Mouse (Mus musculus) 416B (cell line): ENCODE measurements around the gene Wdr25.
"Not testable (repeated sequence)": the region's sequence is repeated elsewhere in the genome, so short reads cannot be mapped to it uniquely, and the experiment has no call there.

Experiments
- DNase-seq: peaks from one replicate; pipeline ENCODE4 v3.0.0; 2011; ENCODE audit warnings: low read depth

Wdr25 gene

GRCm38 (mm10) chr12:108892989-108893714 lies at the start of gene Wdr25:
TSS of gene Wdr25 (plus strand) at chr12:108893631.
- DNase-seq = peak; percentile 87

GRCm38 (mm10) chr12:108848033-108848432 lies 45.4 kb upstream of the Wdr25 start:
- not testable (repeated sequence) for DNase-seq

GRCm38 (mm10) chr12:108849488-108850022 lies 43.9 kb upstream of the Wdr25 start:
- no peak for DNase-seq

GRCm38 (mm10) chr12:108850129-108850528 lies 43.3 kb upstream of the Wdr25 start:
- no peak for DNase-seq

- no peak for DNase-seq
Observed at GRCm38 (mm10) chr12:108850886-108851285, 42.5 kb upstream of the Wdr25 start.

GRCm38 (mm10) chr12:108852822-108853221 lies 40.6 kb upstream of the Wdr25 start:
- DNase-seq = no peak

- no peak for DNase-seq
Observed at GRCm38 (mm10) chr12:108855081-108855480, 38.4 kb upstream of the Wdr25 start.

GRCm38 (mm10) chr12:108856186-108856585 lies 37.2 kb upstream of the Wdr25 start:
- peak; percentile 11 for DNase-seq

- DNase-seq = no peak
Observed at GRCm38 (mm10) chr12:108857109-108857508, 36.3 kb upstream of the Wdr25 start.

- no peak for DNase-seq
Observed at GRCm38 (mm10) chr12:108857589-108858184, 35.7 kb upstream of the Wdr25 start.

GRCm38 (mm10) chr12:108858486-108858885 lies 34.9 kb upstream of the Wdr25 start:
- no peak for DNase-seq

GRCm38 (mm10) chr12:108865007-108865494 lies 28.4 kb upstream of the Wdr25 start:
- no peak for DNase-seq

GRCm38 (mm10) chr12:108869575-108869974 lies 23.9 kb upstream of the Wdr25 start:
- peak; percentile 35 for DNase-seq

- DNase-seq = no peak
Observed at GRCm38 (mm10) chr12:108873122-108873521, 20.3 kb upstream of the Wdr25 start.

- DNase-seq = no peak
Observed at GRCm38 (mm10) chr12:108879138-108879537, 14.3 kb upstream of the Wdr25 start.

GRCm38 (mm10) chr12:108880606-108881005 lies 12.8 kb upstream of the Wdr25 start:
- no peak for DNase-seq

GRCm38 (mm10) chr12:108881192-108881591 lies 12.2 kb upstream of the Wdr25 start:
- DNase-seq = no peak

- DNase-seq = no peak
Observed at GRCm38 (mm10) chr12:108882776-108883175, 10.7 kb upstream of the Wdr25 start.

- DNase-seq = no peak
Observed at GRCm38 (mm10) chr12:108885906-108886305, 7.5 kb upstream of the Wdr25 start.

- no peak for DNase-seq
Observed at GRCm38 (mm10) chr12:108887077-108887476, 6.4 kb upstream of the Wdr25 start.

GRCm38 (mm10) chr12:108888632-108889031 lies 4.8 kb upstream of the Wdr25 start:
- DNase-seq = no peak

GRCm38 (mm10) chr12:108893715-108894431 lies 442 bp downstream of the Wdr25 start, which contains the start of gene Wars:
TSS of gene Wars (minus strand) at chr12:108894174.
- peak; percentile 97 for DNase-seq
